Mouse (Mus musculus) embryonic facial prominence, embryonic 10.5 days (tissue): Measurements from ENCODE around the gene Slfn2. TPM values are rescaled to one million over a fixed set of nuclear protein-coding genes. Genes with fewer than 3 reads are reported as not detected.
"Not testable (repeated sequence)": the region's sequence is repeated elsewhere in the genome, so short reads cannot be mapped to it uniquely, and the experiment has no call there.

Experiments used
- DNase-seq: peaks from one replicate; pipeline ENCODE4 v3.0.0-alpha.2; 2017; ENCODE audit warnings: low spot score
- H3K27ac ChIP-seq: fragments of 300-500 bp; sonication (generic); replicated peaks from 2 replicates; pipeline ENCODE4 v1.5.1; 2016; ENCODE audit warnings: mild to moderate bottlenecking
- H3K27me3 ChIP-seq: fragments of 300-500 bp; sonication (generic); replicated peaks from 2 replicates; pipeline ENCODE4 v1.6.1; 2016; ENCODE audit warnings: low read depth, mild to moderate bottlenecking; ENCODE audit not compliant: poor library complexity, severe bottlenecking
- H3K36me3 ChIP-seq: fragments of 300-500 bp; sonication (generic); replicated peaks from 2 replicates; pipeline ENCODE4 v1.6.1; 2016; ENCODE audit warnings: mild to moderate bottlenecking, moderate library complexity
- H3K4me1 ChIP-seq: fragments of 300-500 bp; sonication (generic); 2 replicates; pipeline ENCODE4 v1.6.1; 2016
- H3K4me3 ChIP-seq: fragments of 300-500 bp; sonication (generic); 2 replicates; pipeline ENCODE4 v1.5.1; 2016; ENCODE audit warnings: mild to moderate bottlenecking, moderate library complexity
- H3K9me3 ChIP-seq: fragments of 300-500 bp; sonication (generic); 2 replicates; pipeline ENCODE4 v1.6.1; 2016; ENCODE audit warnings: mild to moderate bottlenecking
- WGBS: fragments of 180-500 bp; shearing (Covaris S2); methylation state at CpG from one replicate; pipeline ENCODE4 v1.1.7; 2016; 5-methylcytosine and 5-hydroxymethylcytosine counted together
- polyA plus RNA-seq: library from polyadenylated mRNA; unstranded; fragments of >200 nt; fragmentation: Nextera tagmentation; extraction: Ambion mirVana; gene quantifications from 2 replicates; pipeline ENCODE4 v1.2.1, GENCODE M21; 2016

Slfn2 gene
- 0.64 and 0.97 TPM in 2 replicates for polyA plus RNA-seq

DNA sequence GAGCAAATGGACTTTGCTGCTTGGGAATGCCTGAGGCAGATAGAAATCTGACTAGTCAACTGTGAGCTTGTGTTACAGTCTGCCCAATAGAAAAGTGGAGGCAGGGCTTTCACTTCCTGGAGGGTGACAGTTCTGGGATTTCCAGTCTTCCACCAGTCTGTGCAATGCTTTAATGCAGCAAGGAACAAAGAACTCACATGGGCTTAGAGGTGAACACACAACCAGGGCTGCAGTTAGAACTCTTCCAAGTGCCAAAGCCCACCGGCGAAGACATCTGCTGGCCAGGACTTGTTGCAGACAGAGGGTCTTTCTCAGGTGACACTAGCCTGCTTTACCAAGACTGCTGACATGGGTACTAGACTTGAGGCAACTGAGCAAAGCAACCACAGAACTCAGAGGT, at the start of gene Slfn2:
Gene Slfn2 (plus strand): TSS at position 167 of the 400 bp plus-strand sequence.
- DNase-seq = no peak
- Histone ChIP-seq H3K27me3 (no peaks in the 10 kb centered on the region), H3K36me3 (no peaks in the 10 kb centered on the region), H3K4me3 (no peak within 1 kb of the TSS), H3K9me3 (no peaks in the 10 kb centered on the region), H3K27ac (no peak within 1 kb of the TSS), H3K4me1 (no peaks in the 10 kb centered on the region)
- WGBS = 67% methylated on average over 2 of the region's 2 CpGs

- no peaks in the 10 kb centered on the region for H3K4me1 ChIP-seq
- no peak for DNase-seq
- H3K27ac ChIP-seq = no peak overlapping the region
- no peak overlapping the region for H3K4me3 ChIP-seq
- H3K9me3 ChIP-seq = no peaks in the 10 kb centered on the region
- no peaks in the 10 kb centered on the region for H3K27me3 ChIP-seq
- no peaks in the 10 kb centered on the region for H3K36me3 ChIP-seq
Observed at GRCm38 (mm10) chr11:83016093-83016492, 48.8 kb upstream of the Slfn2 start.

- H3K27me3 ChIP-seq, H3K36me3 ChIP-seq, DNase-seq, H3K4me3 ChIP-seq, H3K9me3 ChIP-seq, H3K4me1 ChIP-seq, H3K27ac ChIP-seq: not testable (repeated sequence)
- 80% methylated on average over 18 of the region's 18 CpGs for WGBS
Observed at GRCm38 (mm10) chr11:83019561-83020519, 45.1 kb upstream of the Slfn2 start.

- no peak within 1 kb of the TSS for H3K27ac ChIP-seq
- H3K4me3 ChIP-seq = no peak within 1 kb of the TSS
- 84% methylated on average over 5 of the region's 5 CpGs for WGBS
- no peaks in the 10 kb centered on the region for H3K36me3 ChIP-seq
- no peaks in the 10 kb centered on the region for H3K27me3 ChIP-seq
- H3K9me3 ChIP-seq = no peaks in the 10 kb centered on the region
- DNase-seq = no peak
- H3K4me1 ChIP-seq = no peaks in the 10 kb centered on the region
Observed at GRCm38 (mm10) chr11:83020621-83021020, 44.3 kb upstream of the Slfn2 start, which contains the start of gene Slfn8. Slfn8 (minus strand) TSS chr11:83020810.

DNA sequence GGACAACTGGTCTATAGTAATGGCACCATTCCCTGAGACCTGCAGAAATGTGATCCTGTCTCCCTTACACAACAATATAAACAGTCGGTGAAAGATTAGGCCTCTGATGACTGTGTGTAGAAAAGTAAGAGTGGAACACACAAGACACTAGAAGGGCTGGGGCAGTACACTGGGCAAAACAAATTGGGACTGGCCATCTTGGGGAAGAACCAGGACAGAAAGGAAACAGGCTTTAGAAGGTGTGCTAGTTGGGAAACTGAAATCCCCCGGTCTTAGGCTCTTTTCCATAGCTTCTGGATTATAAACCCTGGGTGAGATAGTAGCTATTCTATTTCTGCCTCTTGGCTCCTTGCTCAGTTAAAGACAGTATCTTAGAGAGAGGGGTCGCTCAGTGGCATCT, 26.2 kb upstream of the Slfn2 start:
- peaks cover 19% of the 10 kb centered on the region for H3K27me3 ChIP-seq
- 81% methylated on average over 3 of the region's 3 CpGs for WGBS
- H3K4me3 ChIP-seq, H3K4me1 ChIP-seq, H3K9me3 ChIP-seq, H3K36me3 ChIP-seq, H3K27ac ChIP-seq, DNase-seq: not testable (repeated sequence)

DNA sequence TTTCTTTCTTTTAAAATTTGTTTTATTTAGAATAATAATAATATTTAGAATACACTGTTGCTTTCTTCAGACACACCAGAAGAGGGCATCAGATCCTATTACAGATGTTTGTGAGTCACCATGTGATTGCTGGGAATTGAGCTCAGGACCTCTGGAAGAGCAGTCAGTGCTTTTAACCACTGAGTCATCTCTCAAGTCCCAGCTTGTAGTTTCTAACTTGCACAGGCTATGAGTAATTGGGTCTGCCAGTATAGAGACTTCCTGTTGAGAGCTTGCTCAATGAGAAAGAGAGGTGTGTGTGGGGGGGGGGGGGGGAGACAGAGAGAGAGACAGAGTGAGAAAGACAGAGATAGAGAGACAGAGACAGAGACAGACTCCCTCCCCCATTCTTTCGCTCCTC, 25.8 kb upstream of the Slfn2 start:
- Histone ChIP-seq H3K4me1 (no peaks in the 10 kb centered on the region), H3K4me3 (no peak overlapping the region), H3K36me3 (no peaks in the 10 kb centered on the region), H3K27me3 (peaks cover 19% of the 10 kb centered on the region), H3K27ac (no peak overlapping the region), H3K9me3 (no peaks in the 10 kb centered on the region)
- no CpG with 5 or more reads among the region's 1 CpGs for WGBS
- DNase-seq = no peak

GRCm38 (mm10) chr11:83039796-83040195, 25.1 kb upstream of the Slfn2 start:
- Histone ChIP-seq H3K9me3 (no peaks in the 10 kb centered on the region), H3K27ac (no peak overlapping the region), H3K36me3 (no peaks in the 10 kb centered on the region), H3K27me3 (peaks cover 19% of the 10 kb centered on the region), H3K4me3 (peak overlapping the region; percentile 35), H3K4me1 (no peaks in the 10 kb centered on the region)
- 10% methylated on average over 19 of the region's 19 CpGs for WGBS
- DNase-seq = no peak

DNA sequence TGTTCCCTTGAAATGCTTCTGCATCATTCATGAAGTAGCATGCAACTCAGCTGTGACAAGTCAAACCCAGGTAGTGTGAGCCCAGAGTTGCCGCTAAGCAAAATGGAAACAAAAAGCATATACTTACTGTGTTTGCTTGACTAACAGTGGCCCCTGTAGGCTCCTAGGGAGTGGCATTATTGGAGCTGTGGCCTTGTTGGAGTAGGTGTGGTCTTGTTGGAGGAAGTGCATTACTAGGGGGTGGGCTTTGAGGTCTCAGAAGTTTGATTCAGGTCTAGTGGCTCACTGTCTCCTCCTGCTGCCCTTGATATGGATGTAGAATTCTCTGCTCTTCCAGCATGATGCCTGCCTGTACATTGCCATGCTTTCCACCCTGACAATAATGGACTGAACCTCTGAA, 24.6 kb upstream of the Slfn2 start:
- peaks cover 19% of the 10 kb centered on the region for H3K27me3 ChIP-seq
- WGBS = 28% methylated on average over 1 of the region's 1 CpGs
- no peak for DNase-seq
- no peaks in the 10 kb centered on the region for H3K9me3 ChIP-seq
- no peak overlapping the region for H3K27ac ChIP-seq
- H3K36me3 ChIP-seq = no peaks in the 10 kb centered on the region
- H3K4me1 ChIP-seq = no peaks in the 10 kb centered on the region
- H3K4me3 ChIP-seq = no peak overlapping the region

GRCm38 (mm10) chr11:83041000-83041399, 23.9 kb upstream of the Slfn2 start:
- H3K36me3 ChIP-seq = no peaks in the 10 kb centered on the region
- no peak overlapping the region for H3K27ac ChIP-seq
- no peak overlapping the region for H3K4me3 ChIP-seq
- H3K27me3 ChIP-seq = peaks cover 19% of the 10 kb centered on the region
- no peak for DNase-seq
- no peaks in the 10 kb centered on the region for H3K9me3 ChIP-seq
- no peaks in the 10 kb centered on the region for H3K4me1 ChIP-seq

DNA sequence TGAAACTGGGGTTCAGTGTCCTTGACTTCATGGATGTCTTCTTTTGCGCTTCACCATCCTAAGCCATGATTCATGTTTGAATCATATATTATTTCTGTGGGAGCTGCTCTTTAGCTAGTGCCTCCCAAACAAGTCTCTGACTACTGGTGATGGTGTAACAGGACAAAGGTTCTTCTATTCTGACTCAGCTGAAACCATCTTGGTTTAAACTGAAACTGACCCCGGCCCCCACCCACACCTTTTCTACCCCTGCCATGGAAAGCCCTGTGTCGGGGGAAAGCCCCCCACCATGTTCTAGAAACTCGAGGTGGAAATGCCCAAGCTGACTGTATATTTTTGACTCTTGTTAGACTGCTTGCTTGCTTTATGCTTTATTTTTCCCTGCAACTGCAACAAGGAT, 21.0 kb upstream of the Slfn2 start:
- Histone ChIP-seq H3K27me3 (peaks cover 19% of the 10 kb centered on the region), H3K36me3 (no peaks in the 10 kb centered on the region), H3K9me3 (no peaks in the 10 kb centered on the region), H3K4me1 (no peaks in the 10 kb centered on the region), H3K27ac (no peak overlapping the region), H3K4me3 (no peak overlapping the region)
- no peak for DNase-seq
- WGBS = 85% methylated on average over 4 of the region's 4 CpGs

GRCm38 (mm10) chr11:83045642-83046041, 19.3 kb upstream of the Slfn2 start:
- Histone ChIP-seq H3K4me1 (no peaks in the 10 kb centered on the region), H3K4me3 (no peak overlapping the region), H3K27me3 (0 out of 2 replicates have a peak, but pooled peaks cover 4% of the 10 kb centered on the region), H3K9me3 (no peaks in the 10 kb centered on the region), H3K36me3 (no peaks in the 10 kb centered on the region), H3K27ac (no peak overlapping the region)
- DNase-seq = no peak
- whole genome bisulfite sequencing = 91% methylated on average over 3 of the region's 3 CpGs

- Histone ChIP-seq H3K27ac (no peak overlapping the region), H3K4me1 (no peaks in the 10 kb centered on the region), H3K9me3 (no peaks in the 10 kb centered on the region), H3K36me3 (no peaks in the 10 kb centered on the region), H3K4me3 (no peak overlapping the region), H3K27me3 (no peaks in the 10 kb centered on the region)
- DNase-seq = peak; percentile 58
- 5% methylated on average over 5 of the region's 5 CpGs for WGBS
Observed at GRCm38 (mm10) chr11:83057863-83058262, 7.0 kb upstream of the Slfn2 start.

- no peak for DNase-seq
- no peak overlapping the region for H3K4me3 ChIP-seq
- no peaks in the 10 kb centered on the region for H3K4me1 ChIP-seq
- no peaks in the 10 kb centered on the region for H3K36me3 ChIP-seq
- no peaks in the 10 kb centered on the region for H3K9me3 ChIP-seq
- no peaks in the 10 kb centered on the region for H3K27me3 ChIP-seq
- H3K27ac ChIP-seq = no peak overlapping the region
- WGBS = 85% methylated on average over 5 of the region's 5 CpGs
Observed at GRCm38 (mm10) chr11:83060412-83061020, 4.4 kb upstream of the Slfn2 start.
